Mouse (Mus musculus) cerebellum, postnatal 10 days (tissue): ENCODE results near the gene Mtx3.
A peak's percentile ranks its signal among the peaks of the same experiment; 100 is the strongest.

Source experiments
- DNase-seq, 2 experiments: peaks; one replicate each; pipeline ENCODE4 v3.0.0; 2021; ENCODE audit warnings: mixed read lengths in 2 of 2

The Mtx3 gene

GRCm38 (mm10) chr13:92884206-92884605, 39.6 kb downstream of the Mtx3 start:
- no peak for DNase-seq

- DNase-seq: no peak
Observed at GRCm38 (mm10) chr13:92884930-92885329, 40.4 kb downstream of the Mtx3 start.

- DNase-seq: no peak
Observed at GRCm38 (mm10) chr13:92899087-92899486, 54.5 kb downstream of the Mtx3 start.

- peak; percentile 50 to 64 for DNase-seq
Observed at GRCm38 (mm10) chr13:92903291-92903690, 58.7 kb downstream of the Mtx3 start.

GRCm38 (mm10) chr13:92905944-92906343, 61.4 kb downstream of the Mtx3 start:
- DNase-seq: peak; percentile 75 to 77

- no peak for DNase-seq
Observed at GRCm38 (mm10) chr13:92907366-92907765, 62.8 kb downstream of the Mtx3 start.
